Mouse (Mus musculus) MN1 (cell line): ENCODE results near the gene Srpr.
A peak's percentile ranks its signal among the peaks of the same experiment; 100 is the strongest.

ENCODE experiments used
- DNase-seq: peaks from one replicate; pipeline ENCODE4 v3.0.0-alpha.2; 2016; ENCODE audit warnings: low spot score

Gene Srpr

DNA sequence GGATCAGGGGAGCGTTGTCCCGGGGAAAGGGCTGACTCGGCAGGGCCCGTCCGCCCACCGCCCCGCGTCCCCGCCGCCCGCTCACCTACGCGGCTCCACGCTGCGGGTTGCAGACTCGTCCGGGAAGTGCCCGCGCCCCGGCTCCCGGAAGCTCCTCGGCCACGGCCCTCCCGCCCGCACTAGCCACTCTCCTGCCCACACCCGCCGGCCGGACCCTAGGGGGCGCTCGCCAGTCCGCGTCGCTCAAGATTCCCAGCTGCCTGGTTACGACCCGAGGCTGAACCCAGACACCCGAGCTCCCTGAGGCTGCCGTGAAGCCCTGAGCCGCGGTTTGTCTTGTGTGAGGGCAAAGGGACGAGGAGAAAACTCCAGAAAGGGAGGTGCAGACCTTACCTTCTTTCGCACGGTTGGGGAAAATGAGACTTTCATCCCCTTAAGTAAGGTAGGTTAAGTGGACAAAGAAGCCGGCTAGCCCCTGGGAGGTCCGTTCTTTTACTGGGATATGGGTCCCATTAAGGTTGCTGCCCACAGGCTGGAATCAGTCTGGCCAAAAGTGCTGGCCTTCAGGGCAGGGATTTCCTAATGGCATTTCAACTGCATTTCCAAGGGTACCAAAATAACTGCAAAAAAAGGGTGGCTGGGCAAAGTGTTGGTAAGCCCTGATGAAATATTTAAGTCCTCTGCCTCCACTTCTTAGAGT, at the start of gene Srpr, which contains the start of gene Tirap:
Gene Srpr (plus strand): TSS at position 404 of the 700 bp plus-strand sequence.
Gene Tirap (minus strand): TSS at position 520 of the 700 bp plus-strand sequence.
- DNase-seq, result peak; percentile 85

DNA sequence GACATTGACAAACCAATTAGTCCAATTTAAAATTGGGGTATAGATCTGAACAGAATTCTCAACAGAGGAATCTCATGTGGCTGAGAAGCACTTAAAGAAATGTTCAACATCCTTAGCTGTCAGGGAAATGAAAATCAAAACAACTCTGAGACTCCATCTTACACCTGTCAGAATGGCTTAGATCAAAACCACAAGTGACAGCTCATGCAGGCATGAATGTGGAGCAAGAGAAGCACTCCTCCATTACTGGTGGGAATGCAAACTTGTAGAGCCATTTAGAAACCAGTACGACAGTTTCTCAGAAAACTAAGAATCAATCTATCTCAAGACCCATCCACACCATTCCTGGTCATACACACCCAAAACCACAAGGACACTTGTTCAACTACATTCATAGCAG, 47.1 kb upstream of the Srpr start:
- DNase-seq, result no peak

DNA sequence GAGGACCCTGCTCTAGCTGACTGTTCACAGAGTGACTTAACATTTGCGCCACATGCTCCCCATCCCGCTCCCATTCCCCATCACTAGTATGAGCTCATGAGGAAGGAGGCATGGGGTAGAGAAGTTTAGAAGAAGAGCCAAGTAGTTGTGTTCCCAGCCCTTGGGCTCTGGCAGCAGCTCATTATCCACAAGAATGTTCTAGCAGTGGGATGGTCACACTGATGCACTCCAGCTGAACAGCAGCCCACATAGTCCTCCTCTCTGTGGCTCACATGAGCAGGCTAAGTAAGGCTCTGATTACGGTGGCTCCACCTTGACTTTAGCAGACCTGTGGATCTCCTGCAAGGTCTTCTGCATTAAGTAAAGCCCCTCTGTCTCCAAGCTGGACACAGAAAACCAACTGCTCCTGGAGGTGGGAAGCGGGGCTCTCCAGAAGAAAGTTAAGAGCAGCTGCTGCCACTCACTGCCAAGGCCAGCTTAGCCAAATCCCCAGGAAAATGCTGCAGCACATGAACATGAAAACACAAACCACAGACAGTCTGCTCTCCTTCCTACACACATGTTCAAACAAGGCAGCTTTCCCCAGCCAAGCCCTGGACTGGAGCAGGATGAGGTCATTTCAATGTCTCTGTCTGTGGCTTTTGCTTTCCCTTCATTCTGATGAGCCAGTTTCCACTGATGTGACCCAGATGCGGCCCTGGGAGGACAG, 43.8 kb upstream of the Srpr start:
- peak; percentile 16 for DNase-seq

DNA sequence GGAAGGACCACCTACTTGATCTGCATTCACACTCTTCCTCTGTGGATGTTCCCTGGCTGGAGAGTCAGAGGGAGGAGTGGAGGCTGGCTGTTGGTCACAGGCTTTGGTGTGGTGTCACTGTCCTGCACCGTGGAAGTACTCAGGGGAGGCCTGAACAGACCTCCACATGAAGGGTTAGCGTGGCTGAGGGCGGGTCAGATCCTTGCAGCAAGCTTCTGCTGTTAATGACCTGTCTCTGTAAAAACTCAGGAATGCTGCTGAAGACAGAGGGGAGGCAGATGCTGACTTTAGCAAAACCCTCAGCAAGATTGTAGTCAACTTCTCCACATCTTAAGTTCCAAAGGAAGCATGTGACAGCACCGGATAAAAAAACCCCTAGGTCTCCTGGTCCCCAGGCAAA, 43.1 kb upstream of the Srpr start:
- no peak for DNase-seq

DNA sequence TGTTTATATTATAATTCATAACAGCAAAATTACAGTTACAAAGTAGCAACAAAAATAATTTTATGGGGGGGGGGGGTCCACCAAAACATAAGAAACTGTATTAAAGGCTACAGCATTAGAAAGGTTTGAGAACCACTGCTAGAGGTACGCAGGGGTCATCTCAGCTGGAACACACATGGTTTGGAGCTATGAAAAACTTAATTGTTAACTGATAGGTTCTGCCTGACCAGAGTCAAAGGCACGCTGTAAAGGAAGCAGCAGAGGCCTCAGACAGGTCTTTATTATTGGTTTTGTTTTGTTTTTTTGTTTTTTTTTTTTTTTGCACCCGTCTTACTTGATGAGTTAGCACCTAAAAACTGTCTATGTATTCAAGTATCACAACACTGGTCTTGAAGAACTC, 41.5 kb upstream of the Srpr start:
- DNase-seq, result no peak

DNA sequence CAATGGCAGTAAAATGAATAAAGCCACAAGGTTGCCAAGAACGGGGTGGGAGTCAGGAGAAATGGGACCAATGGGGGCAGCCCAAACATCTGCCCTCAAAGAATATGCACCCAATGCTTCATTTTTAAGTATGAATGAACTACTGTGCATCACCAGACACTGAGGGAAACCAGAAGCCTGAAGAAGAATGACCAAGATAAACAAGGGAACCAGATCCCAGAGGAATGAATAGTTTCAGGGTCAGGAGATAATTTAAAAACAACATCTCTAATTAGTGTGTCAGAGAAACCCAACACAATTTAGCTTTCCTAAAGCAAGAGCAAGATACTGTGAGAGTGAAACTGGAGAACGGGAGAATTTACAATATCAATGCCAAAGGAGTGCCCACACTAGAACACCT, 39.3 kb upstream of the Srpr start:
- DNase-seq, result no peak

DNA sequence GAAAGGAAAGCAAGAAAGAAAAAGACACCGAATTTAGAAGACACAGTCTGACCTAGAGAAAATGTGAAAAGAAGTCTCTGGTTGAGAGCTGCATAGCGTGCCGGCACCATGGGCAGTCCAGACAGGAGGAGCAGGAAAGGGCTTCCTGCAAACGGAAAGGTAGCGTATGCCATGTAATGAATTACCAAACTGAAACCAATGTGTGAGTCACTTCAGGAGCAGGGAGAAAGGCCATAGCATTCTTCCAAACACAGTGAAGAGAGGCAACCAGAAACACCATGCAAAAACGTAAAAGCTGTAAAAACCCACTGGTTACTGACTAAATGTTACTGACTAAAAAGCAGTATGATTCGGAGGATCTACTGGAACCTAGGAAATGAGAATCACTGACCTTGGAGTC, 38.3 kb upstream of the Srpr start:
- DNase-seq, result no peak

DNA sequence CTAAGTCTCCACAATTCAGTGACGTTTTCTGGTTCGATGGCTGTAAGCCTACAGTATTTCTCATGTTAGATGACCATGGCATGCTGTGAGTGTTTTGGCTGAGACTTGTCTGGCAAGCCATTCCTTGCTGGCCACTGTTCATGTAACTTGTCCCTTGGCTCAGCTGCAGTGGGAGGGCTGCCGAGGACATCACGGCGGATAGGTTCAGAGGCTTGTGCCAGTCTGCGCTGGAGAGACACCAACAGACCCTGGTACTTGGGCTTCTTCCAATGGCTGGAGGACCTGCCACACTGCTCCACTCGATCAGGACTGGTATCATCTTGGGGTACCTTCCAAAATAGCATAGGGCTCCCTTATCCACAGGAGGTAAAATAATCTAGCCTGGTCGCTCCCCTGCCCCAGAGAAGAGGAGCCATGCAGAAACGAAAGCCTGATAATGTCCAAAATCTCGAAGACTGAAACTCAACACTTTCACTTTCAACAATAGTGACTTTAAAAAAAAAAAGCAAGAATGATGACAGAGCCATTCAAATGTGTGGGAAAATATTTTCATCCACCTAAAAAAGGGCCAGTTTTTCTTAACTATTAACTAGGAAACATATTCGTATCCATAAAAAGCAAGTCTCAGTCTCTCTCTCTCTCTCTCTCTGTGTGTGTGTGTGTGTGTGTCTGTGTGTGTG, 36.8 kb upstream of the Srpr start:
- DNase-seq, result no peak

DNA sequence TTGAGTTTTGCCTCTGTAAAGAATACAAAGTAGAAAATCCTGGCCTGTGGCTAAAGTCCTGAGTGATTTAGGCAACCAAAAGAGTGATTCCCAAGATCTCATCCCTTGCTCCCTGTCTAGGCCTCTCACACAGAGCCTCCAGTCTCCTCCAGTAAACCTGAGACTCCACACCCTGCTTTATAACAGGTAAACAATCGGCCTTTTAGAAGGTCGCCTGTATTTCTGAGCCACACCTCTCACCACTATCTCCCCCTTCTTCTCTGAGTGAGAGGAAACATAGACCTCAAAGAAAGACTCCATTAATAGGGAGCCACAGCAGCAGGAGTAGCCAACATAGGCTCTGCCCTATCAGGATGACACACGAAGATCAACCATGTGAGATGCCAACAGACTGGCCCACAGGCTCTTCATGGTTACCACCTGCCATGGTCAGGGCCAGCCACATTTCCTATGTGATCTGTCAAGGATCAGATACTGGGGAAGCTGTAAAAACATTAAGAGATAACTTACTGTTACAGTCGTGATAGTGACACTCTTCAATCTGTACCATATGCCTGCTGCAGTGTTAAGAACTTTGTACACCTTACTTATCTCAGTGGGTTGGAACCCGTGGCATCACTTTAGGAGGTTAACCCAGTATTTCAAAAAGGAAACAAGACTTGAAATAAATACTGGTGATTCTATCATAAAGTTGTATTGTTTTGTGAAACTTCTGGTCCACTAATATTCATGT, 35.7 kb upstream of the Srpr start:
- no peak for DNase-seq

DNA sequence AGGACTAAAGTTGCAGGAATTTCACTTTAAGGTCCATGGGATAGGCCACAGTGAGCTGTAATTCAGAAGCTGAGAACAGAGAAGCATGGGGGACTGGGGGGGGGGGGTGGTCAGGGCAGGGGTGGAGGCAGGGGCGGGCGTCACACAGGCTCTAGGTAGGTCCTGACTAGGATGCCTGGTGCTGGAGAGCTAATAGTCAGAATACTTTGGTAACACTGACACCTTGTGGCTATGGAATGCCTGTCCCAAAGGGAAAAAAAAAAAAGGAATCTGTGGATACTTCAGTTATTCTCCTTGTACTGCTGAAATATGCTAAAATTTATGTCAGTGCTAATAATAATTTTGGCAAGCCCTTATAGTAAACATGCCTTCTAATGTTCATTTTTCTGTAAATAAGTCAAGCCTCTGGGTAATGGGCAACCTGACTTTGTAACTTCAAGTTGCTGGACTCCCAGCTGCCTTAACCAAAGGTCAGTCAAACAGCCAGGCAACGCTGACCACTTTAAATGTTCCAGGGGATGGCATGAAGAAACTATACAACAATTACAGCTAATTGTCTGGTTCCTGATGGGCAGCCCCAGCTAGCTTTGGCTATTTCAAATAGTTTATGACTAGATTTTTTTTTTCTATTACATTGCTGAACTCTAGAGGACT, 33.7 kb upstream of the Srpr start:
- DNase-seq, result peak; percentile 35

DNA sequence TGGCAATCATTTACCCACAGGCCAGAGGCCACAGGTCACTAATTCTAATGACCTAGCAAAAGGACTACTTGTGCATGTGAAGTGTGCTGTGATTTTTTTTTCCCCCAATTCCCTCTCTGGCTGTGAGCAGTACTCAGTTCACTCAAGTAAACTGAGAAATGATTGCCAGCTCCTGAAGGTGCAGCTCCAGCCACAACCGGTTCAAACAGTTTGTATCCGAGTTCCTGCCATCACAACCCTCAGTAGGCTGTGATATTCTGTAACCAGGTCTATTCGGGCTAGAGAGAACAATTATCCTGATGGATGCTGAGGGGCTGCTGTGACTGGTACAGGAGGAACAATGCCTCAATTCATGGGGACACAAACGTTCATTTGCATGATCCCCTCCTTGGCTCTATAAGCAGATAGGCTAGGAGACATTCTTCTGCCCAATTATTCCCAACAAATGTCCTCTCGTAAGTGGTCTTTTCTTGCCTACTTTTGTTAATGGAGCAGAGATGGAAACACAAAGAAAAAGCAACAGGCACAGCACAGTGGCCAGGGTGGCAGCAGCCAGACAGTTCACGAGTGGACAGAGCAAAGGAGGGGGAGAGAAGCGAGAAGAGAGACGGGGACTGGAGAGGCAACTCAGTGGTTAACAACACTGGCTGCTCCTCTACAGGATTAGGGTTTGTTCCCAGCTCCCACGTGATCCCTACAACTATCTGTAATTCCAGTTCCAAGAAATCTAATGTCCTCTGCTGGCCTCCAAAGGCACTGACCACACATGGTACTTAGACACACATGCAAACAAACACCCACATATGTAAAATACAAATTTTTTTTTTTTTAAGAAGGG, 33.0 kb upstream of the Srpr start:
- DNase-seq, result no peak

DNA sequence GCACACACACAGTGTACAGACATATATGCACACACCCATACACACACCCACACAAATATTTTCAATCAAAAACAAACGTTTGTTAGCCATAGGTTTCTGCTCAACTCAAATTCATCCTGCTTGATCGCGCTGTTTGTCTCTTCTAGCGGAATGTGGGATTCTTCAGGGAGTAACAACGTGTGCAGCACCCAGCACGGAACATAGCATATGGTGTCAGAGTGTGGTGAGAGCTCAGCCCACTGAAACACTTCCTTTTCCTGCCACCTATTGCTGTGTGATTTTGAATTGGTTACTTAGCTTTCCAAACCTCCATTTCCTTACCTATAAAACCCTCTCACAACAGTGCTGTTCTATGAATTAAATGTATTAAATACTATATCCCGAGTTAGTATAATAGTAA, 29.9 kb upstream of the Srpr start:
- no peak for DNase-seq

DNA sequence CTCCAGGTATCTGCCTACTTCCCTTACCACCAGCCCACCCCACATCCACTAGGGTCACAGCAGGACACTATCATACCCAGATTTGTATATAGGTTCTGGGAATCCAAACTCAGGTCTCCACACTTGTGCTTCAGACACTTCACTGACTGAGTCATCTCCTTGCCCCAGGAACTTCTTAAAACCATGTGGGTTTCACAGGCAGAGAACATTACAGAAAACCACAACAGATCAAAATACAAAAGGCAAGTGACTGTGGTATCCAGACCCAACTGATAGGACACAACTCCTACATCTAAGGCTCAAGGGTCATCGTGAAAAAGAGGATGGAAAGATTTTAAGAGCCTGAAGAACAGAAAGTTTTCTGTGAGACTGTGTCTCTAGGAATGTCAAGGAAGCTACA, 26.6 kb upstream of the Srpr start:
- no peak for DNase-seq

DNA sequence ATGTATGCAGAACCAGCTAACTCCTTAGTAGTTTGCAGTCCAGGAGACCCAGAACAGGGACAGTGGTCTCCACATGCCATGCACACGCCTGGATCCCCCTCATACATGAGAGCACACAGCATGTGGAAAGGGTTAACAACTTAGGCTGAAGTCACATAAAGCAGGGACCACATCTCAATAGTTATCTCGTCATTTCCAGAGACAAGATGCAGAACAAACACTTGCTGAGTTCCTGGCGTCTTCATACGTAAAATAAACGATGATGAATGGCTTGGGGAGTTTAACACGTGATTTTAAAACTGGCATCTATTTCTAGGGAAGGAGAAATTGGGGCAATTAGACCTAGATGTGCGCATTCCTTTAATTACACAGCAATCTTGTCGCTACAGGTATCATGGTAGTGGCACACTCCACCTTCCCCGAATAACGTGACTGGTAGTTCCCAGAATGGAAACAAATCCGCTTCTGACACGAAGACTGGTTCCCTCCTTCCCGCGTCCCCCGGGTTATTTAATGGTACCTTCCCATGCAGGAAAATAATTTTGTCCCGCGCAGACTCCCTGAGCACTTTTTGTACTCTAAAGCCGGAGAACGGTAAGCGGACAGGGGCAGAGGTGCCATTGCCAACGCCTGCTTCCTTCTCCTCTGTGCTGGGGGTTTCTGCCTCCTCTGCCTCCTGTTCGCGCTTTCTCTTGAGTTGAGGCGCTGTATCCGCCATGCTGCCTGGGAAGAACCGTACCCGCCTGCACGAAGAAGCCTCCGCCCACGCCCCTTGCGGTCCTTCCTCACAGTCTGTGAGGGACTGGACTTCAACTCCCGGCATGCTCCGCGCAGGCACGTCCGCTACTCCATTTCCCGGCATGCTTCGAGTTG, 24.5 kb upstream of the Srpr start, which contains the start of gene Dcps:
Gene Dcps (minus strand): TSS at position 811 of the 873 bp plus-strand sequence.
- peak; percentile 81 for DNase-seq

DNA sequence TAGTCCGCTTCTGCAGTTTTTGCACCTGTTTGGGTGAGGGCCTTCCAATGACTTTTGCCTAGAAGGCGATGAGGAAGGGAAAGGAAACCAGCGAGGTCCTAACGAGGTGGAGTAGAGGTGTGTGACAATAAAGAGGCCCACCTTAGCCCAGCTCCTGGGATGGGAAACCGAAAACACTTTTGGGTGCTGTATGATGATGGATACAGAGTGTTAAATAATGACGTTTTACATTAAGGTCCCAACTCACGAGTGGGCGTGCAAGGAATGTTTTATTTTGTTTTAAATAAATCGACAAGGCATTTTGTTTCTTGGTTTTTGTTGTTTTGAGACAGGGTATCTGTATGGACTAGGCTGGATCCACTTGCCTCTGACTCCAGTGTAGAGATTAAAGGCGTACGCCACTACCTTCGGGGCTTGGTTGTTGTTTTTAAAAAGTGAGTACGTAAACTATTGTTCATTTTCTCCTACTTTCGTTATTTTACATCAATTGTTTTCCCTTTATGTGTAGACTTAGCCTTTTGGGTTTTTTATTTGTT, 23.8 kb upstream of the Srpr start:
- no peak for DNase-seq

DNA sequence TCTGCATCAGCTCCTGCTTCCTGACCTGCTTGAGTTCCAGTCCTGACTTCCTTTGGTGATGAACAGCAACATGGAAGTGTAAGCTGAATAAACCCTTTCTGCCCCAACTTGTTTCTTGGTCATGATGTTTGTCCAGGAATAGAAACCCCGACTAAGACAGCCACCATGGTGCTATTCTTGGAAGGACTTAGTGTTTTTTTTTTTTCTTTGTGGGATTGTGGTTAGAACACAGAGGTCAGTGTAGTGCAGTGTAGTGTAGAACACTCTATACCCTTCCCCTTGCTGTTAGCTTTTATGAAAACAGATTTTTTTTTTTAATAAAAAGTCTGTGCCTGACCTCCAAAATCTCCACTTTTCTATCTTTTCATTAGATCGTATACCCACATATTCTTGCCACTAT, 17.1 kb upstream of the Srpr start:
- DNase-seq, result no peak

DNA sequence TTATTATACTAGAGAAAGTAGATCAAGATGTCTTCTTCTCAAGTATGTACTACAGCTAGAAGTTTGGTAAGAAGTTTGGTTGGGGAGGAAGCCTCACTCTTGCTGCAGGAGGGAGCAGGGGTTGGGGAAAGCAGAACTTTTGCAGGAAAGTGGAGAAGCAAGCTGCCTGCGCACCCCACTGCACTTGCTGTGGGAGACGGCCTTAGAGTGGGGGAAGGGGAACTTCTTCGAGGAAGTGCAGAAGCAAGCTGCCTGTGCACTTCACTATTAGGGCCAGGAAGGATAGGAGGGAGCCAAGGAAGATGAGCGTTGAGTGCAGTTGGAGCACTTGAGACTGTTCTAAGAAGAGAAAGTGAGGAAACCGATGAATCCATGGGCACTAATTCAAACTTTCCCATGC, 16.6 kb upstream of the Srpr start:
- DNase-seq, result no peak

DNA sequence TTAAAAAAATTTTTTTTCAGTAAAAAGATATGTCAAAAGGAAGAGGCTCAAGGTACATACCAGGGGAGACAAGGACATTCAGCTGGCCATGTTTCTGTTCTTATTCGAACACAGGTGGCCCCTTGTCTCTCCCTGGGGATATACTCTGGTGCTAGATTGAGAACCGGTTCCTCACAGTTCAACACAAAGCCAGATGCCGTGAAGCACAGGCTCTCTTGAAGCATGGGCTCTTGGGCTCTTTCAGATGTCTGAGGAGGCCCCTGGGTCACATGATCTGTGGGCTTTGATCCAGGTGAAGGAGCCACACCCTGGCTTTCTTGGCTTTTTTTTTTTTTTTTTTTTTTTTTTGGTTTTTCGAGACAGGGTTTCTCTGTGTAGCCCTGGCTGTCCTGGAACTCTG, 13.5 kb upstream of the Srpr start:
- DNase-seq, result no peak

DNA sequence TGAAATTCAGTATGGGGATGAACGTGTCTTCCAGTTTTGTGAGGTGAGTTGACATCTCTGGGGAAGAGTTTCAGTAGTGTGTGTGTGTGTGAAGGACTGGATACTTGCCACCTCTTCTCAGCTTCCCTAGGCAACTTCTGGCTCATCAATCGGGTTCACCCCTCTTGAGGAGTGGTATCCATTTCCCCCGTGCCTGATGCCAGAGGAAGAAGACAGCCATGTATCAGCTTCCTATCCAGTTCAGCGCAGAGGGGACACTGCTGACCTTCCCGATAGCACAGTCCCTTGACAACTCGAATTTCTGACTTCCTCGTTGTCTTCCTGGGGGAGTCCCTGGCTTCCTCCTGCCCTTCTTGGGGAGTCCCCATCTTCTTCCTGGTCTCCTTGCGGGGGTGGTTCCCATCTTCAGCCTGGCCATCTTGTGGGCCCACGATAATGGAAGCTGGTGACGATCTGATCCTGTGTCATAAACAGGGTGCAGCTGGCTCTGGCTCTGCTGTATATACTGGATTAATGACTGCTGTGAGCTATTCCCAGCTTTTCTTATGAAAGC, 12.5 kb upstream of the Srpr start:
- DNase-seq, result no peak
